ENCODE assay signal across 24 mouse cellular contexts in genomic region chr15:100631454-100632170, GRCm38 (mm10). TPM values are rescaled to one million over a fixed set of nuclear protein-coding genes. Genes with fewer than 3 reads are reported as not detected.
DNase-seq lines count a peak whose midpoint lies in the region; ATAC-seq and TF ChIP-seq lines count a peak whose summit lies in the region.
"Had no signal": no experiment of that assay in that cellular context is flagged by ENCODE, and none has a peak within 500 bp of the region (broad histone marks: within the 10 kb centered on the region; RNA-seq: fewer than 3 reads in every experiment).

No protein-coding gene starts in this region.

- no peak for TF ChIP-seq CTCF in lung, postnatal 0 days (IDR thresholded peaks at IDR 0.05)
- TF ChIP-seq CTCF in ES-Bruce4 (IDR thresholded peaks at IDR 0.05; ENCODE audit: low read depth, low read length) = no peak

- H3K27ac ChIP-seq in lung, postnatal 0 days (ENCODE audit: low read length) = 0 out of 2 replicates have a peak overlapping the region, but pooled peaks have one; percentile 7
- H3K27ac ChIP-seq in ES-Bruce4 (ENCODE audit: insufficient read depth, low read length) = peak overlapping the region; percentile 46; the same call in 1 of the 2 replicates
- peak overlapping the region; percentile 14; the same call in 1 of the 2 replicates for H3K27ac ChIP-seq in liver, embryonic 16.5 days (ENCODE audit: low read length)
- H3K27ac ChIP-seq in forebrain, embryonic 16.5 days (ENCODE audit: low read length) = no peak overlapping the region
- H3K27ac ChIP-seq: gastrocnemius, adult 2 months; hindbrain, embryonic 12.5 days; kidney, embryonic 15.5 days; left cerebral cortex, adult 2 months; midbrain, embryonic 15.5 days; neural tube, embryonic 13.5 days had no signal

- no peak overlapping the region for H3K4me3 ChIP-seq in lung, postnatal 0 days (ENCODE audit: low read depth, low read length)
- H3K4me3 ChIP-seq in ES-Bruce4 (ENCODE audit: low read depth, low read length) = no peak overlapping the region
- no peak overlapping the region for H3K4me3 ChIP-seq in liver, embryonic 16.5 days (ENCODE audit: low read depth, low read length)
- H3K4me3 ChIP-seq in forebrain, embryonic 16.5 days (replicated peaks; ENCODE audit: low read length) = no peak overlapping the region
- H3K4me3 ChIP-seq: gastrocnemius, adult 2 months; hindbrain, embryonic 12.5 days; kidney, embryonic 15.5 days; left cerebral cortex, adult 2 months; midbrain, embryonic 15.5 days; myocyte; neural tube, embryonic 13.5 days had no signal

- TF ChIP-seq EP300 in lung, postnatal 0 days (IDR thresholded peaks at IDR 0.05) = no peak
- TF ChIP-seq EP300 in ES-Bruce4 (IDR thresholded peaks at IDR 0.05; ENCODE audit: insufficient read depth, low read depth, low read length) = no peak

- peak; percentile 29; the same call in 1 of the 2 replicates for ATAC-seq in lung, postnatal 0 days
- no peak for ATAC-seq in liver, embryonic 16.5 days (ENCODE audit: low read depth)
- peak; percentile 7; the same call in 1 of the 2 replicates for ATAC-seq in neutrophil, adult 5-6 weeks (ENCODE audit: extremely low read depth, insufficient number of reproducible peaks, low FRiP score, poor library complexity, severe bottlenecking)
- no peak for ATAC-seq in forebrain, embryonic 16.5 days
- ATAC-seq: midbrain, embryonic 15.5 days had no signal

- no peaks in the 10 kb centered on the region for H3K27me3 ChIP-seq in lung, postnatal 0 days (replicated peaks; ENCODE audit: insufficient read depth, low read length)
- no peaks in the 10 kb centered on the region for H3K27me3 ChIP-seq in ES-Bruce4 (ENCODE audit: control insufficient read depth, insufficient read depth, low read length, poor library complexity, severe bottlenecking)
- H3K27me3 ChIP-seq in liver, embryonic 16.5 days (ENCODE audit: control insufficient read depth, insufficient read depth, low read depth, low read length) = peaks cover 25% of the 10 kb centered on the region
- peaks cover 18% of the 10 kb centered on the region for H3K27me3 ChIP-seq in forebrain, embryonic 16.5 days (replicated peaks; ENCODE audit: control insufficient read depth, insufficient read depth, low read length)

- no peak overlapping the region for H3K4me2 ChIP-seq in lung, postnatal 0 days (replicated peaks; ENCODE audit: low read depth, low read length)
- no peak overlapping the region for H3K4me2 ChIP-seq in liver, embryonic 16.5 days (ENCODE audit: low read depth, low read length)
- no peak overlapping the region for H3K4me2 ChIP-seq in forebrain, embryonic 16.5 days (ENCODE audit: low read length)
- H3K4me2 ChIP-seq: heart, embryonic 11.5 days; hindbrain, embryonic 12.5 days; kidney, embryonic 15.5 days; lung, embryonic 14.5 days; midbrain, embryonic 15.5 days; neural tube, embryonic 13.5 days had no signal

- no peaks in the 10 kb centered on the region for H3K36me3 ChIP-seq in lung, postnatal 0 days (ENCODE audit: insufficient read depth, low read length)
- no peaks in the 10 kb centered on the region for H3K36me3 ChIP-seq in ES-Bruce4 (ENCODE audit: control insufficient read depth, insufficient read depth, low read length, poor library complexity, severe bottlenecking)
- no peaks in the 10 kb centered on the region for H3K36me3 ChIP-seq in liver, embryonic 16.5 days (ENCODE audit: control insufficient read depth, insufficient read depth)
- H3K36me3 ChIP-seq in forebrain, embryonic 16.5 days (ENCODE audit: control insufficient read depth, insufficient read depth) = no peaks in the 10 kb centered on the region
- H3K36me3 ChIP-seq: hindbrain, embryonic 12.5 days; kidney, embryonic 15.5 days; midbrain, embryonic 15.5 days; neural tube, embryonic 13.5 days had no signal

- TF ChIP-seq POLR2A in ES-Bruce4 (IDR thresholded peaks at IDR 0.05; ENCODE audit: insufficient read depth, low read length) = no peak

- peaks cover 5% of the 10 kb centered on the region; the same call in 1 of the 2 replicates for H3K4me1 ChIP-seq in lung, postnatal 0 days (ENCODE audit: insufficient read depth, low read depth, low read length)
- peaks cover 21% of the 10 kb centered on the region for H3K4me1 ChIP-seq in ES-Bruce4 (ENCODE audit: control insufficient read depth, insufficient read depth, low read length)
- H3K4me1 ChIP-seq in liver, embryonic 16.5 days (ENCODE audit: control insufficient read depth, low read depth, low read length) = peaks cover 18% of the 10 kb centered on the region
- H3K4me1 ChIP-seq in forebrain, embryonic 16.5 days (replicated peaks; ENCODE audit: control insufficient read depth, insufficient read depth, low read length) = peaks cover 12% of the 10 kb centered on the region

- H3K9me3 ChIP-seq in lung, postnatal 0 days (ENCODE audit: low read length) = no peaks in the 10 kb centered on the region
- no peaks in the 10 kb centered on the region for H3K9me3 ChIP-seq in ES-Bruce4 (replicated peaks; ENCODE audit: control insufficient read depth, insufficient read depth, low read length, poor library complexity, severe bottlenecking)
- no peaks in the 10 kb centered on the region for H3K9me3 ChIP-seq in liver, embryonic 16.5 days (replicated peaks; ENCODE audit: control insufficient read depth, low read length)
- no peaks in the 10 kb centered on the region for H3K9me3 ChIP-seq in forebrain, embryonic 16.5 days (ENCODE audit: control insufficient read depth, low read length)
- H3K9me3 ChIP-seq: hindbrain, embryonic 12.5 days; kidney, embryonic 15.5 days; midbrain, embryonic 15.5 days; neural tube, embryonic 13.5 days had no signal

- peak; percentile 42 for DNase-seq in lung, postnatal 0 days (ENCODE audit: low spot score)
- no peak for DNase-seq in lung, postnatal 10 days
- no peak for DNase-seq in cerebellum, adult 9-10 months
- DNase-seq in cerebellum, postnatal 4 days (ENCODE audit: low spot score in 2 of 2) = no peak
- DNase-seq: B cell, adult 2 months; cerebellum, adult 9-11 months; gastrocnemius, adult 2 months; heart, postnatal 10 days; kidney, adult 11 months; kidney, postnatal 4 days; layer of hippocampus, adult 9-11 months; lung, embryonic 14.5 days; thymus, postnatal 36 days had no signal

- H3K9ac ChIP-seq in lung, postnatal 0 days (replicated peaks; ENCODE audit: low read depth) = no peak overlapping the region
- H3K9ac ChIP-seq in ES-Bruce4 (ENCODE audit: low read depth, poor library complexity, severe bottlenecking) = no peak overlapping the region
- H3K9ac ChIP-seq in liver, embryonic 16.5 days (ENCODE audit: low read depth, low read length) = no peak overlapping the region
- H3K9ac ChIP-seq in forebrain, embryonic 16.5 days (replicated peaks; ENCODE audit: low read depth, low read length) = no peak overlapping the region
- H3K9ac ChIP-seq: hindbrain, embryonic 12.5 days; kidney, embryonic 15.5 days; lung, embryonic 14.5 days; midbrain, embryonic 15.5 days; neural tube, embryonic 13.5 days had no signal

- 72% methylated on average over 12 of the region's 12 CpGs for WGBS in lung, postnatal 0 days
- WGBS in liver, embryonic 16.5 days (ENCODE audit: insufficient replicate concordance) = 28% methylated on average over 12 of the region's 12 CpGs
- 92% methylated on average over 12 of the region's 12 CpGs for WGBS in forebrain, embryonic 16.5 days

RNA-seq across cellular contexts. Expression of gene Smagp, which starts 5.1 kb away (rescaled TPM):
- 65.6 and 71.8 TPM in 2 replicates for polyA plus RNA-seq in lung, postnatal 0 days (2015; fragmentation: Nextera tagmentation; extraction: Ambion mirVana)
- polyA plus RNA-seq in ES-Bruce4 (2011; ENCODE audit: insufficient read depth, insufficient read length, low read depth, missing spikeins) = 36.6 and 45.6 TPM in 2 replicates
- 9.1 and 9.3 TPM in 2 replicates for polyA plus RNA-seq in liver, embryonic 16.5 days (2015; fragmentation: Nextera tagmentation; extraction: Ambion mirVana)
- 6.1 and 9.2 TPM in 2 replicates for total RNA-seq in neutrophil, adult 5-6 weeks (2017)
- 2.4 and 3.3 TPM in 2 replicates for polyA plus RNA-seq in forebrain, embryonic 16.5 days (2015; fragmentation: Nextera tagmentation; extraction: Ambion mirVana)

RNA-seq across cellular contexts. Expression of gene Dazap2, which starts 16.5 kb away (rescaled TPM):
- polyA plus RNA-seq in lung, postnatal 0 days (2015; fragmentation: Nextera tagmentation; extraction: Ambion mirVana) = 246 and 299 TPM in 2 replicates
- 70.7 and 85.2 TPM in 2 replicates for polyA plus RNA-seq in ES-Bruce4 (2011; ENCODE audit: insufficient read depth, insufficient read length, low read depth, missing spikeins)
- 131 and 146 TPM in 2 replicates for polyA plus RNA-seq in liver, embryonic 16.5 days (2015; fragmentation: Nextera tagmentation; extraction: Ambion mirVana)
- total RNA-seq in neutrophil, adult 5-6 weeks (2017) = 376 and 417 TPM in 2 replicates
- 152 and 164 TPM in 2 replicates for polyA plus RNA-seq in forebrain, embryonic 16.5 days (2015; fragmentation: Nextera tagmentation; extraction: Ambion mirVana)

RNA-seq across cellular contexts. Expression of gene Pou6f1, which starts 31.8 kb away (rescaled TPM):
- 6.4 and 7.6 TPM in 2 replicates for polyA plus RNA-seq in lung, postnatal 0 days (2015; fragmentation: Nextera tagmentation; extraction: Ambion mirVana)
- polyA plus RNA-seq in ES-Bruce4 (2011; ENCODE audit: insufficient read depth, insufficient read length, low read depth, missing spikeins) = 4.9 and 7.3 TPM in 2 replicates
- 0.18 and 0.50 TPM in 2 replicates for polyA plus RNA-seq in liver, embryonic 16.5 days (2015; fragmentation: Nextera tagmentation; extraction: Ambion mirVana)
- 16.7 and 27.8 TPM in 2 replicates for total RNA-seq in neutrophil, adult 5-6 weeks (2017)
- polyA plus RNA-seq in forebrain, embryonic 16.5 days (2015; fragmentation: Nextera tagmentation; extraction: Ambion mirVana) = 52.7 and 53.2 TPM in 2 replicates

RNA-seq across cellular contexts. Expression of gene Bin2, which starts 37.7 kb away (rescaled TPM):
- polyA plus RNA-seq in lung, postnatal 0 days (2015; fragmentation: Nextera tagmentation; extraction: Ambion mirVana) = 4.2 and 4.5 TPM in 2 replicates
- 15.4 and 30.0 TPM in 2 replicates for polyA plus RNA-seq in ES-Bruce4 (2011; ENCODE audit: insufficient read depth, insufficient read length, low read depth, missing spikeins)
- polyA plus RNA-seq in liver, embryonic 16.5 days (2015; fragmentation: Nextera tagmentation; extraction: Ambion mirVana) = 18.0 and 20.6 TPM in 2 replicates
- total RNA-seq in neutrophil, adult 5-6 weeks (2017) = 473 and 506 TPM in 2 replicates
- polyA plus RNA-seq in forebrain, embryonic 16.5 days (2015; fragmentation: Nextera tagmentation; extraction: Ambion mirVana) = 0.65 and 0.70 TPM in 2 replicates
- polyA plus RNA-seq: myocyte had no signal

RNA-seq across cellular contexts. Expression of gene Cela1, which starts 56.1 kb away (rescaled TPM):
- 5.0 and 11.4 TPM in 2 replicates for polyA plus RNA-seq in lung, postnatal 0 days (2015; fragmentation: Nextera tagmentation; extraction: Ambion mirVana)
- 2.0 and 2.4 TPM in 2 replicates for polyA plus RNA-seq in ES-Bruce4 (2011; ENCODE audit: insufficient read depth, insufficient read length, low read depth, missing spikeins)
- 20.3 and 30.0 TPM in 2 replicates for polyA plus RNA-seq in liver, embryonic 16.5 days (2015; fragmentation: Nextera tagmentation; extraction: Ambion mirVana)
- total RNA-seq in neutrophil, adult 5-6 weeks (2017) = 2.8 TPM in 1 of 2 replicates, not detected in the other
- polyA plus RNA-seq in forebrain, embryonic 16.5 days (2015; fragmentation: Nextera tagmentation; extraction: Ambion mirVana) = 1.1 and 1.4 TPM in 2 replicates
- total RNA-seq: gastrocnemius, adult 2 months had no signal

Comparison
In these comparisons a context has a peak if more than half of its experiments do, and no peak if none do; other contexts are left out.
1. ATAC-seq: peak in lung, postnatal 0 days (single experiment) and neutrophil, adult 5-6 weeks (single experiment); none in liver, embryonic 16.5 days (single experiment) and forebrain, embryonic 16.5 days (single experiment).